Mouse (Mus musculus): Measurements from ENCODE around the gene AU015836. TPM values are rescaled to one million over a fixed set of nuclear protein-coding genes. Genes with fewer than 3 reads are reported as not detected.

The AU015836 gene
- 0.17 TPM in 1 of 2 replicates, not detected in the other for polyA plus RNA-seq (2014; fragmentation: Nextera tagmentation; extraction: Ambion mirVana)

DNA sequence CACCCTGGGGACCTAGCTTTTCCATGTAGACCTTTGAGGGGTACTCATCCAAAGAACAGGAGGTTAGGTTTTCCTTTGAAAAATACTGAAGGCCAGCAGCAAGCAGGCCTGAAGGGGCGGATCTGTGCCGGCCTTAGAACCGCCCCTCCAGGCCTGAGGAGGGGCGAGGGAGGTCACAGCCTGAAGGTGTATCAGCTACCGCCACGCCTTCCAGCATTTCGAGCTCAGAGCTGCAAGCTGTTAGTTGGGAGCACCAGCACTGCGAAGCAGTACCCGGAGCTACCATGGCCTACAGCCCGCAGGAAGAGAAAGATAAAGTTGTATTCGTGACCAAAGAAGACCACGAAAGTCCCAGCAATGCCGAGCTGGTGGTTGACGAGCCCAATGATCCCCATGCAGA lies at the start of gene AU015836:
Gene AU015836 (plus strand): TSS at position 216 of the 400 bp plus-strand sequence.
- no peak within 1 kb of the TSS for H3K9ac ChIP-seq (replicated peaks; ENCODE audit: low read depth, low read length)
- H3K9me3 ChIP-seq (ENCODE audit: control insufficient read depth, low read depth, low read length), result no peaks in the 10 kb centered on the region
- no peaks in the 10 kb centered on the region for H3K4me1 ChIP-seq (ENCODE audit: control insufficient read depth, insufficient read depth, low read length)
- WGBS, result 66% methylated on average over 14 of the region's 14 CpGs
- H3K4me3 ChIP-seq (ENCODE audit: low read depth, low read length), result no peak within 1 kb of the TSS
- ATAC-seq (ENCODE audit: insufficient number of reproducible peaks, insufficient read depth, low FRiP score, low read depth), result no peak
- H3K27me3 ChIP-seq (ENCODE audit: control insufficient read depth, insufficient read depth, low read length), result no peaks in the 10 kb centered on the region
- H3K27ac ChIP-seq (ENCODE audit: low read length), result no peak within 1 kb of the TSS
- no peaks in the 10 kb centered on the region for H3K36me3 ChIP-seq (ENCODE audit: control insufficient read depth, insufficient read depth, low read length)
- no peak within 1 kb of the TSS for H3K4me2 ChIP-seq (replicated peaks; ENCODE audit: low read depth, low read length)

DNA sequence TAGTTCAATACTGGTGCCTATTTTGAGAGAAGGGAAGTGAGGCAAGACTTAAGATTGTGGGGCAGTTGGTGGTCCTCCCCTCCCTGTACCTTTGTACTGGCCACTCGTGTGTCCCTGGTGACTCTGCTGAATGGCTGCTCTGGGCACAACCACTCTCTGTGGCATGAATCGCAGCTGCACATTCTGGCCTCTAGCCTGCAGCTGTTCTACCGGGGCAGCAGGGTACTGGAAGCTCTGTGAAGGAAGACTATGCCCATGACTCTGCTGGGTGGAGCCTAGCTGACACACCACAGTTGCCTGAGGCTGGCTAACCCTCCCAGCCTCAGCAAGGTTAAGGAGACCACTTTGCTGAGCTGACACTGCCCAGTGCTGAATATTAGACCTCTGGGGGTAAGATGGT lies 49.4 kb upstream of the AU015836 start:
- no peaks in the 10 kb centered on the region; the same call in 1 of the 2 replicates for H3K9me3 ChIP-seq (ENCODE audit: control insufficient read depth, low read depth, low read length)
- no peaks in the 10 kb centered on the region for H3K4me1 ChIP-seq (ENCODE audit: control insufficient read depth, insufficient read depth, low read length)
- no peak overlapping the region for H3K4me2 ChIP-seq (replicated peaks; ENCODE audit: low read depth, low read length)
- H3K27ac ChIP-seq (ENCODE audit: low read length), result no peak overlapping the region
- H3K36me3 ChIP-seq (ENCODE audit: control insufficient read depth, insufficient read depth, low read length), result no peaks in the 10 kb centered on the region
- 78% methylated on average over 3 of the region's 3 CpGs for WGBS
- H3K4me3 ChIP-seq (ENCODE audit: low read depth, low read length), result no peak overlapping the region
- H3K9ac ChIP-seq (replicated peaks; ENCODE audit: low read depth, low read length), result no peak overlapping the region
- no peak for ATAC-seq (ENCODE audit: insufficient number of reproducible peaks, insufficient read depth, low FRiP score, low read depth)
- no peaks in the 10 kb centered on the region for H3K27me3 ChIP-seq (ENCODE audit: control insufficient read depth, insufficient read depth, low read length)

DNA sequence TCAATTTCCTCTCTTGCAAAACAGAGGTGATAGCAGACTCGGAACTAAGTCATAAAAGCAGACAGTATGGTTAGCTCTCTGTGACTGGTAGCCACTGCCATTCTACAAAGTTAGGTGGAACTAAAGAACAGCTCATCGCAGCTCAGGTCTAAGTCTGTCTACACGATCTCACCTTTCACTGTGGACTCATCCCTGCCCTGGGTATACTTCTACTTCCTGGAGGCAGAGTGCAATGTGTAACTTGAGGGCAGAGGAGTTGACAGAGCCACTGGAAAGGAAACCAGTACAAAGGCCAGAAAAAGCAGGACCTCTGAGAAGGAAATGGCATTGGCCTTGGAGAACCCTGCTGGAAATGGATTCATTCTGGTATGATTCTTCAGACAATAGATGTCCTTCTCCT lies 40.1 kb upstream of the AU015836 start:
- Histone ChIP-seq H3K4me2 (replicated peaks; ENCODE audit: low read depth, low read length) (no peak overlapping the region), H3K4me3 (ENCODE audit: low read depth, low read length) (no peak overlapping the region), H3K4me1 (ENCODE audit: control insufficient read depth, insufficient read depth, low read length) (no peaks in the 10 kb centered on the region), H3K27me3 (ENCODE audit: control insufficient read depth, insufficient read depth, low read length) (no peaks in the 10 kb centered on the region), H3K9me3 (ENCODE audit: control insufficient read depth, low read depth, low read length) (no peaks in the 10 kb centered on the region), H3K36me3 (ENCODE audit: control insufficient read depth, insufficient read depth, low read length) (no peaks in the 10 kb centered on the region), H3K9ac (replicated peaks; ENCODE audit: low read depth, low read length) (no peak overlapping the region), H3K27ac (ENCODE audit: low read length) (no peak overlapping the region)
- WGBS, result 74% methylated on average over 3 of the region's 3 CpGs
- no peak for ATAC-seq (ENCODE audit: insufficient number of reproducible peaks, insufficient read depth, low FRiP score, low read depth)

DNA sequence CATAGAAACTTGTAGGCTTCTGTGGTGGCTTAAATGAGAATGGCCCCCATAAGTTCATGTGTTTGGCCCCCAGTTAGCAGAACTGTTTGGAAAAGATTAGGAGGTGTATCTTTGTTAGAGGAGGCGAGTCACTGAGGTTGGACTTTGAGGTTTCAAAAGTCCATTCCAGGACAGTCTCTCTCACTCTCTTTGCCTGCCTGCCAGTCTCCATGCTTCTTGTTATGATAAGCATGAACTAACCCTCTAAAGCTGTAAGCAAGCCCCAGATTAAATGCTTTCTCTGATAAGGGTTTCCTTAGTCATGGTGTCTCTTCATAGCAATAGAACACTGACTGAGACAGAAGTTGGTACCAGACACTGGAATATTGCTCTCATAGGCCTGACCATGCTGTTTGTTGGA lies 39.7 kb upstream of the AU015836 start:
- H3K4me2 ChIP-seq (replicated peaks; ENCODE audit: low read depth, low read length), result no peak overlapping the region
- no peaks in the 10 kb centered on the region for H3K27me3 ChIP-seq (ENCODE audit: control insufficient read depth, insufficient read depth, low read length)
- H3K36me3 ChIP-seq (ENCODE audit: control insufficient read depth, insufficient read depth, low read length), result no peaks in the 10 kb centered on the region
- no peak overlapping the region for H3K9ac ChIP-seq (replicated peaks; ENCODE audit: low read depth, low read length)
- H3K27ac ChIP-seq (ENCODE audit: low read length), result no peak overlapping the region
- WGBS, result 76% methylated on average over 1 of the region's 1 CpGs
- ATAC-seq (ENCODE audit: insufficient number of reproducible peaks, insufficient read depth, low FRiP score, low read depth), result no peak
- no peak overlapping the region for H3K4me3 ChIP-seq (ENCODE audit: low read depth, low read length)
- no peaks in the 10 kb centered on the region for H3K4me1 ChIP-seq (ENCODE audit: control insufficient read depth, insufficient read depth, low read length)
- no peaks in the 10 kb centered on the region for H3K9me3 ChIP-seq (ENCODE audit: control insufficient read depth, low read depth, low read length)

DNA sequence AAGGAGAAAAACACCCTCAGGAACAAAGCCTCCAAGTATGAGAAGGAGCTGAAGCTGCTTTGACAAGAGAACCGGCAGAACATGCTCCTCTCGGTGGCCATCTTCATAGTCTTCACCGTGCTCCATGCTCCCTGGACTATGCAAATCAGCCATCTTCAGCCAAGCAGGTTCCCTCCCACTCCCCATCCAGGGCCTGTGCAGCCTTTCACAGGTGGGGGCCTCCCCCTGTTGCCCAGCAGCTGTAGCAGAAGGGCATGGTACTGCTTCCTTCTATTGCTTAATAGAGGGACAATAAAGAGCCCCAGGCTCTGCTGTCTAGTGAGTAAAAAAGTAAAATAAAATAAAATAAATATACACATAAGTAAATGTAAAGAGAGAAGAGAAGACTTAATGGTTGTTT lies 36.8 kb upstream of the AU015836 start:
- no peak for ATAC-seq (ENCODE audit: insufficient number of reproducible peaks, insufficient read depth, low FRiP score, low read depth)

DNA sequence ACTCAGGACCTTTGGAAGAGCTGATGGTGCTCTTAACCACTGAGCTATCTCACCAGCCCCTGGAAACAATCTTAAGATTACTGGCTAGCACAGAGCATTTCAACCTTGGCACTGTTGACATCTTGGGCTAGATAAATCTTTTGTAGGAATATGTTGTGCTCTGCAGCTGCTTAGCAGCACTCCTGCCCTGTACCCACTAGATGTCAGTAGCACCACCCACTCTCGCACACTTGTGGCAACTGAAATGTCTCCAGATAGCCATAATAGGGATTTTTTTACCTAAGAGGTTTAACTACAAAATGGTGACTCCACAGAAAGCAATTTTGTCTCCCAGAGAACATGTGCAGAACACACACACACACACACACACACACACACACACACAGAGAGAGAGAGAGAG lies 11.7 kb upstream of the AU015836 start:
- Histone ChIP-seq H3K9ac (replicated peaks; ENCODE audit: low read depth, low read length) (no peak overlapping the region), H3K9me3 (ENCODE audit: control insufficient read depth, low read depth, low read length) (no peaks in the 10 kb centered on the region), H3K4me2 (replicated peaks; ENCODE audit: low read depth, low read length) (no peak overlapping the region), H3K4me3 (ENCODE audit: low read depth, low read length) (no peak overlapping the region), H3K27me3 (ENCODE audit: control insufficient read depth, insufficient read depth, low read length) (no peaks in the 10 kb centered on the region), H3K36me3 (ENCODE audit: control insufficient read depth, insufficient read depth, low read length) (no peaks in the 10 kb centered on the region), H3K4me1 (ENCODE audit: control insufficient read depth, insufficient read depth, low read length) (no peaks in the 10 kb centered on the region), H3K27ac (ENCODE audit: low read length) (no peak overlapping the region)
- WGBS, result 33% methylated on average over 1 of the region's 1 CpGs
- ATAC-seq (ENCODE audit: insufficient number of reproducible peaks, insufficient read depth, low FRiP score, low read depth), result no peak

More for the DNA sequence above, 36.8 kb upstream of the AU015836 start:
- Histone ChIP-seq H3K9me3 (ENCODE audit: control insufficient read depth, low read depth, low read length) (no peaks in the 10 kb centered on the region), H3K4me3 (ENCODE audit: low read depth, low read length) (no peak overlapping the region), H3K4me1 (ENCODE audit: control insufficient read depth, insufficient read depth, low read length) (no peaks in the 10 kb centered on the region), H3K36me3 (ENCODE audit: control insufficient read depth, insufficient read depth, low read length) (no peaks in the 10 kb centered on the region), H3K27me3 (ENCODE audit: control insufficient read depth, insufficient read depth, low read length) (no peaks in the 10 kb centered on the region), H3K9ac (replicated peaks; ENCODE audit: low read depth, low read length) (no peak overlapping the region), H3K27ac (ENCODE audit: low read length) (no peak overlapping the region), H3K4me2 (replicated peaks; ENCODE audit: low read depth, low read length) (no peak overlapping the region)
- WGBS, result 75% methylated on average over 3 of the region's 3 CpGs

DNA sequence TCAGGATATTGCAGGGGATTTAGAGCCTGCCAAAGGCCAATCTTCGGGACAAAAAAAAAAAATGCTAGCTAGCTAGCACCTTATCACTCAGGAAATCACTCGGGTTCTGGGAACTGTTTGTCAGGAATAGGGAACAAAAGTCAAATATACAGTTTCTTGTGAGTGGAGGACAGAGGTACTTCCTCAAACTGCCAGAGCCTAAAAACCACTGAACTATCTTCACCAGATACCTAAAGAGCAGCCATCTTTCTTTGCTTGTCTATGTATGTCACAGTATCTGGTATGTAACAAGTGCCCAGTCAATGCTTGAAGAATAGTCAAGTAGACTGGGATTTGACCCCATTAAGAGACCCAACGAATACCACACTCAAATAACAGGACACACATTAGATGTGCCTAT lies 10.0 kb upstream of the AU015836 start:
- no peaks in the 10 kb centered on the region for H3K36me3 ChIP-seq (ENCODE audit: control insufficient read depth, insufficient read depth, low read length)
- H3K4me1 ChIP-seq (ENCODE audit: control insufficient read depth, insufficient read depth, low read length), result no peaks in the 10 kb centered on the region
- ATAC-seq (ENCODE audit: insufficient number of reproducible peaks, insufficient read depth, low FRiP score, low read depth), result no peak
- H3K27me3 ChIP-seq (ENCODE audit: control insufficient read depth, insufficient read depth, low read length), result no peaks in the 10 kb centered on the region
- no peak overlapping the region for H3K9ac ChIP-seq (replicated peaks; ENCODE audit: low read depth, low read length)
- 58% methylated on average over 3 of the region's 3 CpGs for WGBS
- no peak overlapping the region for H3K27ac ChIP-seq (ENCODE audit: low read length)
- no peak overlapping the region for H3K4me3 ChIP-seq (ENCODE audit: low read depth, low read length)
- no peaks in the 10 kb centered on the region for H3K9me3 ChIP-seq (ENCODE audit: control insufficient read depth, low read depth, low read length)
- H3K4me2 ChIP-seq (replicated peaks; ENCODE audit: low read depth, low read length), result no peak overlapping the region

DNA sequence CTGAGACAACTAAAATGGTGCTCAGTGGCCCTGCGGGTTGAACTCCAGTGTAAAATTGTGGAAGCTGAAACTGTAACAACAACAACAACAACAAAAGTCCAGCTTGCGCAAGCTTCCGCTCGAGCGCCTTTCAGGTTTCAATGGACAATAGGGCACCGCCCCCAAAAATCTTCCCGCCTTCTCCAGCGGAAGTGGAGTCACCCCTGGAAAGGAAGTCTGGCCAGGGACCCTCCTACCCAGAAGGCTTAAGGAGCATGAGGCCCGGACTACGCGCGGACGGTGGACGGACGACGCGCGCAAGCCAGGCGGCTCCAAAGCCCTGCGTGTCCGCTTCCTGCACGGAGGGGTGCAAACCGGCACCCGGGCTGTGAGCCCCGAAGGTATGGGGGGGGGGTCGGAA lies 11.9 kb downstream of the AU015836 start:
- no peaks in the 10 kb centered on the region for H3K27me3 ChIP-seq (ENCODE audit: control insufficient read depth, insufficient read depth, low read length)
- H3K4me2 ChIP-seq (replicated peaks; ENCODE audit: low read depth, low read length), result no peak overlapping the region
- no peaks in the 10 kb centered on the region for H3K9me3 ChIP-seq (ENCODE audit: control insufficient read depth, low read depth, low read length)
- ATAC-seq (ENCODE audit: insufficient number of reproducible peaks, insufficient read depth, low FRiP score, low read depth), result no peak
- H3K9ac ChIP-seq (replicated peaks; ENCODE audit: low read depth, low read length), result no peak overlapping the region
- H3K4me3 ChIP-seq (ENCODE audit: low read depth, low read length), result no peak overlapping the region
- 90% methylated on average over 26 of the region's 26 CpGs for WGBS
- H3K4me1 ChIP-seq (ENCODE audit: control insufficient read depth, insufficient read depth, low read length), result no peaks in the 10 kb centered on the region
- H3K27ac ChIP-seq (ENCODE audit: low read length), result no peak overlapping the region
- H3K36me3 ChIP-seq (ENCODE audit: control insufficient read depth, insufficient read depth, low read length), result no peaks in the 10 kb centered on the region

DNA sequence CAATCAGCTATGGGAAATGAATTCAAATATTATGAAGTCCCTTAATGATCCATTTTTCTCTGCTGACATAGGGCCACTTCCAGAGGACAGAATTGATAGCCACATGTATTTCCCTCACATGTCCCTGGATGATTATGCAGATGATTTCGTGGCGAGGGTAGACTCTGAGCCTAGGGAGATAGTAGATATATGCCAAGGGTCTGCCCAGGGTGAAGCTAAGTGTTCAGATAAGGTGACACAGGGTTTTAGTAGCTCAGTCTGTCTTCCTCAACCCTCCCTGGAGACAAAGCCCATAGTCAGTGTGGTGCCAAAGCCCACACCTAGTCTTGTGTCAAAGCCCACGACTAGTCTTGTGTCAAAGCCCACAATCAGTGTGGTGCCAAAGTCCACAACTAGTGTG lies 13.7 kb downstream of the AU015836 start:
- no peak for ATAC-seq (ENCODE audit: insufficient number of reproducible peaks, insufficient read depth, low FRiP score, low read depth)
- no peak overlapping the region for H3K9ac ChIP-seq (replicated peaks; ENCODE audit: low read depth, low read length)
- H3K9me3 ChIP-seq (ENCODE audit: control insufficient read depth, low read depth, low read length), result no peaks in the 10 kb centered on the region
- WGBS, result 87% methylated on average over 3 of the region's 3 CpGs
- no peaks in the 10 kb centered on the region for H3K36me3 ChIP-seq (ENCODE audit: control insufficient read depth, insufficient read depth, low read length)
- H3K27me3 ChIP-seq (ENCODE audit: control insufficient read depth, insufficient read depth, low read length), result no peaks in the 10 kb centered on the region
- H3K4me3 ChIP-seq (ENCODE audit: low read depth, low read length), result no peak overlapping the region
- H3K27ac ChIP-seq (ENCODE audit: low read length), result no peak overlapping the region
- no peak overlapping the region for H3K4me2 ChIP-seq (replicated peaks; ENCODE audit: low read depth, low read length)
- no peaks in the 10 kb centered on the region for H3K4me1 ChIP-seq (ENCODE audit: control insufficient read depth, insufficient read depth, low read length)
